Mouse (Mus musculus) embryonic fibroblast, embryonic 13.5 days (primary cell): ENCODE results near the gene Tsc22d3. TPM values are rescaled to one million over a fixed set of nuclear protein-coding genes. Genes with fewer than 3 reads are reported as not detected.
A peak's percentile ranks its signal among the peaks of the same experiment; 100 is the strongest.

Experiments
- H3K27ac ChIP-seq: 2 replicates; pipeline ENCODE4 v1.5.1; 2012; ENCODE audit warnings: low read length, control low read depth, inconsistent platforms; ENCODE audit not compliant: insufficient read depth
- H3K4me1 ChIP-seq: 2 replicates; pipeline ENCODE4 v1.6.1; 2011; ENCODE audit warnings: low read length; ENCODE audit not compliant: control insufficient read depth, insufficient read depth
- H3K4me3 ChIP-seq: 2 replicates; pipeline ENCODE4 v1.5.1; 2011; ENCODE audit warnings: mild to moderate bottlenecking, control low read depth, low read length; ENCODE audit not compliant: insufficient read depth
- CTCF ChIP-seq: IDR thresholded peaks from 2 replicates; pipeline ENCODE4 v1.5.1; 2011; ENCODE audit warnings: mild to moderate bottlenecking, control low read depth, low read length, moderate library complexity, borderline replicate concordance; ENCODE audit not compliant: insufficient read depth
- POLR2A ChIP-seq: IDR thresholded peaks from 2 replicates; pipeline ENCODE4 v1.6.1; 2011; ENCODE audit warnings: low read depth, mild to moderate bottlenecking, control low read depth, low read length, moderate library complexity
- polyA plus RNA-seq: library from polyadenylated mRNA; stranded (reverse); fragments of >200 nt; gene quantifications from 2 replicates; pipeline ENCODE4 v1.2.4, GENCODE M21; 2011; ENCODE audit warnings: low read depth; ENCODE audit not compliant: missing spikeins, insufficient read length

The Tsc22d3 gene
- polyA plus RNA-seq, result 30.8 and 40.7 TPM in 2 replicates

DNA sequence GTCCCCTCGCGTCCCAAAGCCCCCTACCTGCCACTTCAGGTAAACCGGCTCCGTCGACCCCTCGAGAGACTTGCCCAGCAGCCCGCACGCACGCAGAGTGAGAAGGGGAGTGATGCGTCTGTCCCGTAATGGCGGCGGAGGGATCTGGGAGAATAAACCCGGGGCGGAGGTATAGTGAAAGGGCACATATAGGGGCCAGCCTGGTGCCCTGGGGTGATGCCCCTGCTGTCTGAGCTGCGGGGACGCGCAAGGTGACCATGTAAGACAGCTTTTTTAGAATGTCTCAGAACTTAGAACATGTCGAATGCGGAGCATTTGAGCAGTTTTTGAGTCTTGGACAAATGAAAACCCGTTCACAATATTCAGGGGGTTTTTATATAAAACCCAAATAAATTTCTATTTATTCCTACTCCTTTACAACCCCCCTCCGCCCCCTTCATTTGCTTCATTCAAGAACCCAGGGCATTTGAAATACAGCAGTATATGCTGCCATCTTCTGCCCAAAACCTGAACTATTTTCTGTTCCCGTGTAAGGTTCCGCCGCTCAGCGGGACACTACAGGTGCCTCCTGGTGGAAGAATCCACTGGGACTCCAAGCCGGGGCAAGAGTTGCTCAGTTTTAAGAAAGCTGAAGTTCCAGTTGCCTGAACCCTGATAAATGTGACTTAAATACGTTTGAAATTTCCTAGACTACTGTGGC is at the start of gene Tsc22d3:
TSS of gene Tsc22d3 (minus strand) at position 250 of the 700 bp plus-strand sequence.
- Histone ChIP-seq H3K4me1 (no peaks in the 10 kb centered on the region; the same call in 1 of the 2 replicates), H3K4me3 (peak within 1 kb of the TSS; percentile 39), H3K27ac (no peak within 1 kb of the TSS)
- TF ChIP-seq POLR2A, result no peak
- 0 out of 2 replicates have a peak, but pooled peaks have one; percentile 6 for TF ChIP-seq CTCF

DNA sequence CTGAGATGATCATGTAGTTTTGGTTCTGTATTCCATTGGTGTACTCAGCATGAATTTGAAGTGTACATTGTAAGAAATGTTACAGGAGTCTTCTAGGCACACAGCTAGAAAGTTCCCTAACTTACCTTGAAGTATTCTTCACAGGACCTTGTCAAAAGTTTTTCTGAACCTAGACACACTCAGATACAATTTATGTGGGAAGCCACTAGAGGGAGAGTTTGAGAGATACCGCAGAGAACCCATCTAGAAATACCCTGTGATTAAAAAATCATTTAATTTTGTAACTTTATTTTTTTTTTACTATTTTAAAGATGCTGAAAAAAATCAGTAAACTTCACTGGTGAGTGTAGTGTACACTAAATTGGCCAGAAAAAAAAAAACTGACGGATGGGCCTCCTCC is 39.1 kb upstream of the Tsc22d3 start:
- Histone ChIP-seq H3K4me1 (no peaks in the 10 kb centered on the region), H3K27ac (no peak overlapping the region), H3K4me3 (no peak overlapping the region)
- no peak for TF ChIP-seq CTCF
- no peak for TF ChIP-seq POLR2A

DNA sequence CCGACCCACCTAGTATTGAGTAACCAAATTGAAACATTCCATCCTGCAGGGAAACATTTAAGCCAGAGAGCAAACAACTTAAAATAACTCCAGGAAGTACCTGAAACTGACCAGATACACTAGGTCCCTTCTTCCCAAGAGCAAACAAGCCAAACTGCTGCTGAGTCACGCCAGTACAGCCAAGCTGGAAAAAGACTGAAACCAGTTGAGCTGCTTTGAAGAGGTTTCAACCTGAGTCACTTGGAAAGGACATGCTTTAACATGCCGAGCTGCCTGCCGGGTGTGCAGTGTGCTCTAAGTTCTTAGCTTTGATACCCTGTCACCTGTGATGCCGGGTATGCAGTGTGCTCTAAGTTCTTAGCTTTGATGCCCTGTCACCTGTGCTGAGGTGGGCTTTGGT is 37.6 kb upstream of the Tsc22d3 start:
- TF ChIP-seq POLR2A, result no peak
- H3K4me1 ChIP-seq, result no peaks in the 10 kb centered on the region
- H3K27ac ChIP-seq, result peak overlapping the region; percentile 34
- no peak overlapping the region for H3K4me3 ChIP-seq

DNA sequence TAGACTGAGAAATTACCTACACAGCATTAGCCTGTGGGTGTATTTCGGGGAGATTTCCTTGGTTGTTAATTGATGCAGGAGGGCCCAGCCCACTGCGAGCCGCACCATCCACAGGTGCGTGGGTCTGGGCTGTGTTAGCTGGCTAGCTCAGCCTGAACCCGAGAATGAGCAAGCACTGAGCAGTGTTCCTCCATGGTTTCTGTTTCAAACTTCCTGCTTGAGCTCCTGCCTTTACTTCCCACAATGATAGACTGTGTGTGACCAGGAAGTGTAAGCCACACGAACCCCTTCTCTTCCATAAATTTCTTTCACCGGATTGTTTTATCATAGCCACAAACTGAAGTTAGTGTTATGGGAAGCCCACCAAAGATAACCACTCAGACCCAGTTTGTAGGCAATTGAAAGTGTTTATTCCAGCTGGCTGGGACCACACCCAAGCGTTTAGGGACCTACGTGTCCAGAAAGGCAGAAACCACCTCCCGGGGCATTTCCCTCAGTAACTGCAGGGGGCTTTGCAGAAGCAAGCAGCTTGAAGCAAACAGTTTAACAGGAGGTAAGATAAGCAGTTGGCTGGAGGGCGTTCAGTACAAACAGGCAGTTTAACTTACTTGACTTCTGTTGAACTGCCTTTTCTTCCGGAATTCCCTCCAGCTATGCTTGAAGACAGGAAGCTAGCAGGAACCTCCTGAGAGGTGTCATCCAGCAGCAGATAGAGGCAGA is 24.6 kb upstream of the Tsc22d3 start:
- TF ChIP-seq CTCF (no peak), POLR2A (no peak)
- no peaks in the 10 kb centered on the region for H3K4me1 ChIP-seq
- H3K4me3 ChIP-seq, result no peak overlapping the region
- no peak overlapping the region for H3K27ac ChIP-seq

DNA sequence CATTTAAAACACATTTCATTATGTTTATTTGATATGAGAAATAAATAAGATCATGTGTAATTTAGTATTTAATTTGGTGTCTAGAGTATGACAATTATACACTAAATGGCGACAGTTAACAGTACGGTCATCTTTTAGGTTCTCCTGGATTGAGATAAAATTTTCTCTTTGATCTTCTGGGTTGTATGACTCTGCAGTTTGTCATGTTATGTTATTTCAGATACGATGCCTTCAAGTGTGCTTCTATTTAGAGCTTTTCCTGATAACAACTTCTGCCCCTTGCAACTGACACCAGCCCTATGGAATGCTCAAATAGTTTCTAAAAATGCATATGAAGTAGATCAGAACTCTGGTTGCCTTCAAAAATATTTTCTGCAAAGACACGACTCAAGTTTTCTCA is 9.5 kb upstream of the Tsc22d3 start:
- TF ChIP-seq CTCF (no peak), POLR2A (no peak)
- Histone ChIP-seq H3K27ac (no peak overlapping the region), H3K4me1 (no peaks in the 10 kb centered on the region), H3K4me3 (no peak overlapping the region)

DNA sequence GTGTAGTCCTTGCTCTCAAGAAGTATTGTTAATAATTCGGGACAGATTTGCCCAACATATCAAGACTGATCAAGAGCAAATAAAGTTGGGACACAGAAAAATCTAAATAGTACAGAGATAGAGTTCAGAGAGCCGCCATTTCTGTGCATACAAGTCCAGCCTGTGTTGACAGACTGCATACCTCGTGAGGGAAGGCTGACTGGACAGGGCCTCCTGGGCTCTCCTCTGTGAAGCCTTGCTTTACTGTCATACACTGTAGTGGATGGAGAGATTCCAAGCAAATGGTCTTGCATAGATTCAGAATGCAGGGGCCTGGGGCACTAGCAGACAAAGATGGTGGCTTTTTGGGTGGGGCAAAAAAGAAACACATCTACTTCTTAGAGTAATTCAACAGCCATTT is 1.4 kb upstream of the Tsc22d3 start:
- TF ChIP-seq CTCF, result no peak
- no peak for TF ChIP-seq POLR2A
- H3K4me3 ChIP-seq, result no peak overlapping the region
- no peaks in the 10 kb centered on the region; the same call in 1 of the 2 replicates for H3K4me1 ChIP-seq
- H3K27ac ChIP-seq, result no peak overlapping the region

DNA sequence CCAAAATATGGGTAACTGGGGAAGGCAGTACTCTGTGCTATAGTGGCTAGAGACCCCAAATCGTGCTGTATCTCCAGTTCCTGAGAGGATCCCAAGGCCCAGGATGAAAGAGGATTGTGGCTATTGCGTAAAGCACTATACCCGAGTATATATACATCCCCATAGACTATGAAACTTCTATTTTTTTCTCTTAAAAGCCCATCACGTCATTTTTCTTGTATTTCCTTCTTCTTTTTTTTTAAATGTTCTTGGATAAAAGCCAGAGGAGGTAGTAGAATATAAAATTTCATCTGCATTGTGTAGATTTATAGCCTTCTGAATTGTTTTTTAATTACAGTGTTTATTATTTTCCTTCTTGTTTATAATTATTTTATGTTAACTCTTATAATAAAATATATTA is 852 bp upstream of the Tsc22d3 start:
- Histone ChIP-seq H3K27ac (no peak overlapping the region), H3K4me3 (no peak overlapping the region), H3K4me1 (no peaks in the 10 kb centered on the region; the same call in 1 of the 2 replicates)
- no peak for TF ChIP-seq POLR2A
- TF ChIP-seq CTCF, result no peak

DNA sequence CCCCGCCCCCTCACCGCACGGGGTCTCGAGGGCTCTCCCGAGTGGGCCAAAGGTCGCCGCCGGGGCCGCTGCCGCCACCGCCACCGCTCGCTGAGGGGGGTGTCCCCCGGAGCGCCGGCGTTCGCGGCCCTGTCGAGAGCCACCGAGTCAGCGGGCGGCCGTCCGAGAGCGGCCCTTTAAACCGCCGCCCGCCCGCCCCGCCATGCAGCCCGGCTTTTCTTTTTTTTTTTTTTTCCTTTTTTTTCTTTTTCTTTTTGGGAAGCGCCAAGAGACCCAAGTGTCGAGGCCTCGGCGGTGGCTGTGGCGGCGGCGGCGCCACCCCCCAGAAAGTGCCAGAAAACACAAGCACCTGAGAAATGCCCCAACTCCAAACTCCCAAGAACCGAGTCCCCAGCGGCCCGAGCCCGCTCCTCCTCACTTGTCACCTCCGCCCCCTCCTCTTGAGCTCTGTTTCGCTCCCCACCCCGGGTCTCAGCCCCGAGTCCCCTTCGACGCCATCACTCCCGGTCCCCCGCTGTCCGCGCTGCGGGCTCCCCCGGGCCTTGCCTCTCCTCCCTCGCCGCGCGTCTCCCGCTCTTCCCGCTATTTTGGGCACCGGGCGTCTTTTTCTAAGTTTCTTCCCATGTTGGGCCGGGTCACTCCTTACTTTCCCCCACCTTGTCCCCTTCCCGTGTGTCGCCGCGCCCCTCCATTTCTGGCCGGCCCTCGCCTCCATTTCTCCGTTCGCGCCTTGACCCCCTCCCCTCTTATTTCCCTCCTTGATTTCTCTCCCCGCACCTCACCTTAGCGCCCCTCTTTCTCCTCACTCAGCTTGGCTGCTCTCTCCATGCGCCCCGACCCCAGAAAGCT is 674 bp downstream of the Tsc22d3 start:
- no peak for TF ChIP-seq POLR2A
- no peak for TF ChIP-seq CTCF
- H3K27ac ChIP-seq, result no peak overlapping the region
- H3K4me1 ChIP-seq, result no peaks in the 10 kb centered on the region; the same call in 1 of the 2 replicates
- H3K4me3 ChIP-seq, result peak overlapping the region; percentile 39

DNA sequence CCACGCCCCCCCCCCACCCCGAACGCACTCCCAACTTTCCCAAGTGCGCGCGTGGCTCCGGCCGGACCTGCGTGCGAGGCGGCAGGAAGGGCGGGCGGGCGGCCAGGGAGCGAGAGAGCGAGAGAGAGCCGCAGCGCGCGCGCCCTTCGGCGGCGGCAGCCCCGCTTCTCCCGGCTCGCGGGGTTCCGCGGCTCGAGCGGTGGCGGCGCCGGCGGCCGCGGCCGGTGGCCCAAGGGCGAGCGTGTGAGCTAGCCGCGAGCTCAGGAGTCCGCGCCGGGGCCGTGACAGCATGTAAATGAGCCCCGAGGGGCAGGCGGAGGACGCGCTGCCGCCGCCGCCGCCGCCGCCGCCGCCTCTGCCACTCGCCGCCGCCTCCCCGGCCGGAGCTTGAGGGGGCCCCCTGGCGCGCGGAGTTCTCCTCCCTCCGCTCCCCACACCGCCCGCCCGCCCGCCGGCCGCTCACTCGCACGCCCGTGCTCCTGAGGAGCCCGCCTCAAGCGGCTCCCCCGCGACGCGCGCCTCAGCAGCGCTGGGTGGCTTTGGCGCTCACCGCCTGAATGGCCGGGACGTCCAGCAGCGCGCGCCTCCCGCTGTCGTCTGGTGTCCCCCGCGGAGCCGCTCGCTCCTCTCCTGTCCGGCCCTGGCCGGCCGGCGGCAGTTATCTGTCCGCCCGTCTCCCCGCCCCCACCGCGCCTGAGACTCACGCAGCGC is 1.5 kb downstream of the Tsc22d3 start:
- no peaks in the 10 kb centered on the region; the same call in 1 of the 2 replicates for H3K4me1 ChIP-seq
- TF ChIP-seq CTCF (no peak), POLR2A (no peak)
- peak overlapping the region; percentile 39 for H3K4me3 ChIP-seq
- no peak overlapping the region for H3K27ac ChIP-seq
